Mouse (Mus musculus) E14TG2a.4 (cell line): ENCODE results near the gene Rbfox1.

Experiments
- CTCF ChIP-seq: conservative IDR thresholded peaks from 2 replicates; pipeline ENCODE4 v1.5.1; 2014; ENCODE audit warnings: low read length
- NANOG ChIP-seq: IDR thresholded peaks from 2 replicates; pipeline ENCODE4 v1.6.1; 2014; ENCODE audit warnings: borderline replicate concordance, low read length, mixed read lengths
- POU5F1 ChIP-seq: IDR thresholded peaks from 2 replicates; pipeline ENCODE4 v1.6.1; 2014; ENCODE audit warnings: low read length, borderline replicate concordance

DNA sequence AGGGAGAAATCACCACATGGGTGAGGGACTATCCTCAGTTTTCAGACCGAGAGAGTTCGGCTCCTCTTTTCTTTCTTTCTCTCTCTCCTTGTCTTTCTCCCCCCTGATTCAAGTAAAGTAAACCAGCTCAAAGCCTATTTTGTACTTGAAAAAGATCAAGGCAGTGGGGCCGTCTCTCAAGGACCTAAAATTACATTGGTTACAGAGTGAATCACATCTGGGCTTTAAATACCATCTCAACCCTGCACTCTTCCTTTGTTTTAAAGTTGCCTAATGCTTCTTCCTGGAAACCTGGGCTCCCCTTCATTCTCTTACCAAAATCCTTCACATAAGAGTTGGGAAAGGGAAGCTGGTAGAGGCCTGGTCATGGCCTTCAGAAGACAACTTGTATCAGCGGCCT lies 1267.2 kb downstream of the Rbfox1 start:
- no peak for TF ChIP-seq CTCF
- no peak for TF ChIP-seq POU5F1
- no peak for TF ChIP-seq NANOG
